Mouse (Mus musculus): ENCODE results near the gene Cd2ap. TPM values are rescaled to one million over a fixed set of nuclear protein-coding genes. Genes with fewer than 3 reads are reported as not detected.
"Not testable (repeated sequence)": the region's sequence is repeated elsewhere in the genome, so short reads cannot be mapped to it uniquely, and the experiment has no call there.

The Cd2ap gene
- polyA plus RNA-seq, 1 experiment from 2014 or later, result 10.7 TPM

DNA sequence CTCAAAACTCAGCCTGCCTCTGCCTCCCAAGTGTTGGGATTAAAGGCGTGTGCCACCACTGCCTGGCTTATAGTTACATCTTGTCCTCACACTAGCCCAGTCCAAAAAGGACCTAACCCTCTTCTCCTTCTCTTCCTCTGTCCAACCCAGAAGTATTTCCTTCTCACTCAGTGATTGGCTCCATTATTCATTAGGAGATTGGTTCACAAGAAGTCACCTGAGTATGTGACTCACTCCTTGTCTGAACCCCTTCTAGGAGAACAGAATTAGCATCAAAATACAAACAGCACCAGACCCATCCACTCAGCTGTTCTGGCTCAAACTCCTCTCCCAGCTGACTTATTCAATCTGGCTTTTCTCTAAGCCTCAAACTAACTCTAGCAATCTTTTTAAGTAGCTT is 30.0 kb upstream of the Cd2ap start:
- ATAC-seq (ENCODE audit: low FRiP score); H3K4me2 ChIP-seq; H3K27me3 ChIP-seq (ENCODE audit: control insufficient read depth, insufficient read depth, low read length); H3K4me3 ChIP-seq (ENCODE audit: low read depth, low read length); H3K4me1 ChIP-seq (ENCODE audit: control insufficient read depth, insufficient read depth, low read length); H3K36me3 ChIP-seq (ENCODE audit: control insufficient read depth, insufficient read depth, low read length); H3K9me3 ChIP-seq (ENCODE audit: control insufficient read depth, low read length); H3K27ac ChIP-seq (ENCODE audit: low read depth, low read length); H3K9ac ChIP-seq (ENCODE audit: low read length); DNase-seq (ENCODE audit: low spot score, missing footprints): not testable (repeated sequence)
- WGBS, result 88% methylated on average over 1 of the region's 1 CpGs

DNA sequence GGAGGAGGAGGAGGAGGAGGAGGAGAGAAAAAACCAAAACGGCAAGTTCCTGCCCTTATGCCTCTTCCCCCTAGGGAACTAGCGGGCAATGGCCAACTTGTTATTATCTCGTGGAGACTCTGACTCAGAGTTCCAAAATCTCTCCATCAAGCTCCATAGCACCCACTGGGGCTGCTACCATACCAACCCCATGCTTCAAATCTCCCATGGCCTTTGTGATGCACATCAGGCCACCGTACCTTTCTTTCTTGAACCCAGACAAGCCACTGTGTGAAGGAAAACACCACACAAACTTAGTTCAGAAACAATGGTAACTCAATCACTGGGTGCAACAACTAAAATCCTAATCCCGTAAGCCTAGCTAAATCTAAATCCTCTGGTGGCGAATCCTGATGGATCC is 29.5 kb upstream of the Cd2ap start:
- Histone ChIP-seq H3K4me1 (ENCODE audit: control insufficient read depth, insufficient read depth, low read length) (no peaks in the 10 kb centered on the region), H3K36me3 (ENCODE audit: control insufficient read depth, insufficient read depth, low read length) (no peaks in the 10 kb centered on the region), H3K4me2 (no peak overlapping the region), H3K4me3 (ENCODE audit: low read depth, low read length) (no peak overlapping the region), H3K27ac (ENCODE audit: low read depth, low read length) (no peak overlapping the region), H3K9me3 (ENCODE audit: control insufficient read depth, low read length) (no peaks in the 10 kb centered on the region), H3K9ac (ENCODE audit: low read length) (no peak overlapping the region), H3K27me3 (ENCODE audit: control insufficient read depth, insufficient read depth, low read length) (no peaks in the 10 kb centered on the region)
- no peak for DNase-seq (ENCODE audit: low spot score, missing footprints)
- ATAC-seq (ENCODE audit: low FRiP score), result no peak
- 85% methylated on average over 6 of the region's 6 CpGs for WGBS

DNA sequence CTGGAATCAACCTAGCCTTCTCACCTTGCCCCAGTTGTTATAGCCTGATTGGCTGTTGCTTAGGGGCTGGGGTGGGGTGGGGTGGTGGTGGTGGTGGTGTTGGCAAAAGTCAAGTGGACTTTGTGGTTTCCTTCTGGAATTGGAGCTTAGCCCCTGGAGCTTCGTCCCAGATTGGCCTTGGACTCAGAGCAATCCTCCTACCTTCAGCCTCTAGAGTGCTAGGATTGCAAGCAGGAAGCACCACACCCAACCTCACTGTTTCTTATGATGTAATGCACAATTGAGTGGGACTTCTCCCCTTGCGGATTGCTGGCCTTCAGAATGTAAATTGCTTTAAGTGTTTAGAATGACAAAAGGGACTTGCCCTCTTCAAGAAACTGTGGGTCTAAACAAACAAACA is 24.3 kb upstream of the Cd2ap start:
- Histone ChIP-seq H3K27me3 (ENCODE audit: control insufficient read depth, insufficient read depth, low read length) (no peaks in the 10 kb centered on the region), H3K9me3 (ENCODE audit: control insufficient read depth, low read length) (peaks cover 2% of the 10 kb centered on the region; the same call in 1 of the 2 replicates), H3K4me3 (ENCODE audit: low read depth, low read length) (no peak overlapping the region), H3K9ac (ENCODE audit: low read length) (no peak overlapping the region), H3K4me2 (no peak overlapping the region), H3K27ac (ENCODE audit: low read depth, low read length) (no peak overlapping the region), H3K36me3 (ENCODE audit: control insufficient read depth, insufficient read depth, low read length) (no peaks in the 10 kb centered on the region), H3K4me1 (ENCODE audit: control insufficient read depth, insufficient read depth, low read length) (no peaks in the 10 kb centered on the region)
- no peak for ATAC-seq (ENCODE audit: low FRiP score)
- whole genome bisulfite sequencing, result 83% methylated on average over 2 of the region's 2 CpGs
- DNase-seq (ENCODE audit: low spot score, missing footprints), result no peak

DNA sequence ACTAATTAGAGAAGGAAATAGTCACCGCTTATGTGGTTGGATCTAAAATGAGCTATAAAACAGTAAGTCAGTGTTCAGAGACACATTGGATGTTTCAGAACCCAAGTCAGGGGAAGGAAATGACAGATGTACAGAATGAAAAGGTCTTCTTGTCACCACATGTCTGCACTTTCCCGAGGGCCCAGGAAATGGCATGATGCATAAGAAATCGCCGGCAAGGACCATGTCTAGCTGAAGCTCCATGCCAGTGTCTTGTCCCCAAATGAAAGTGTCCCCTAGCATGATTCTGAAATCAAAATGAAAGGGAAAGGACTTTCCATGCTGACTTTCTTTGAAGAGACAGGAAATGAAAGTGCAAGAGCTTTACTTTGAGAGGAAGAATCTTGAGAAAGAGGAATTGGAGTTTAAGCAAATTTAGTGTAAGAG is 10.8 kb upstream of the Cd2ap start:
- Histone ChIP-seq H3K9me3 (ENCODE audit: control insufficient read depth, low read length) (no peaks in the 10 kb centered on the region), H3K27me3 (ENCODE audit: control insufficient read depth, insufficient read depth, low read length) (no peaks in the 10 kb centered on the region), H3K4me3 (ENCODE audit: low read depth, low read length) (no peak overlapping the region), H3K4me2 (no peak overlapping the region), H3K27ac (ENCODE audit: low read depth, low read length) (no peak overlapping the region), H3K36me3 (ENCODE audit: control insufficient read depth, insufficient read depth, low read length) (no peaks in the 10 kb centered on the region), H3K4me1 (ENCODE audit: control insufficient read depth, insufficient read depth, low read length) (no peaks in the 10 kb centered on the region), H3K9ac (ENCODE audit: low read length) (no peak overlapping the region)
- no peak for DNase-seq (ENCODE audit: low spot score, missing footprints)
- no peak for ATAC-seq (ENCODE audit: low FRiP score)
- 90% methylated on average over 4 of the region's 4 CpGs for WGBS

DNA sequence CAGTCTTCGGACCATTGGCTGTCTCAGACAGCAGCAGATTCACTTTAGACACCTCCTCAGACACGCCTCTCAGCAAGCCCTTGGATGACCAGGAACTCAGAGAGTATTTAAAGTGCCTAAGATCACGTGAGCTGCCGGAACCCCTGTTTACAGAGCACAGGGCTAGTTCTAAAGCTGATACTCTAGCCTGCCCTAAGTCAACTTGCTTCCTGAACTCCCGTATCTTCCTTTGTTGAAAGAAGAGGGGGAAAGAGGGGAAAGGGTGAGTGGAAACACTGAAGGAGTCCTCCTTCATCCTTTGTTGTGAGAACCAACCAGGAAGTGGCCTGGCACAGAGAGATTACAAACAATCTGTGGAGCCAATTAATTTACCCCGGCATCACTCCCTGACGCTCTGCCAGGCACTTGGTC is 8.6 kb upstream of the Cd2ap start:
- Histone ChIP-seq H3K27me3 (ENCODE audit: control insufficient read depth, insufficient read depth, low read length) (no peaks in the 10 kb centered on the region), H3K4me3 (ENCODE audit: low read depth, low read length) (no peak overlapping the region), H3K27ac (ENCODE audit: low read depth, low read length) (no peak overlapping the region), H3K9me3 (ENCODE audit: control insufficient read depth, low read length) (no peaks in the 10 kb centered on the region), H3K36me3 (ENCODE audit: control insufficient read depth, insufficient read depth, low read length) (no peaks in the 10 kb centered on the region), H3K4me1 (ENCODE audit: control insufficient read depth, insufficient read depth, low read length) (no peaks in the 10 kb centered on the region), H3K4me2 (no peak overlapping the region), H3K9ac (ENCODE audit: low read length) (no peak overlapping the region)
- WGBS, result 77% methylated on average over 7 of the region's 7 CpGs
- no peak for ATAC-seq (ENCODE audit: low FRiP score)
- DNase-seq (ENCODE audit: low spot score, missing footprints), result no peak

DNA sequence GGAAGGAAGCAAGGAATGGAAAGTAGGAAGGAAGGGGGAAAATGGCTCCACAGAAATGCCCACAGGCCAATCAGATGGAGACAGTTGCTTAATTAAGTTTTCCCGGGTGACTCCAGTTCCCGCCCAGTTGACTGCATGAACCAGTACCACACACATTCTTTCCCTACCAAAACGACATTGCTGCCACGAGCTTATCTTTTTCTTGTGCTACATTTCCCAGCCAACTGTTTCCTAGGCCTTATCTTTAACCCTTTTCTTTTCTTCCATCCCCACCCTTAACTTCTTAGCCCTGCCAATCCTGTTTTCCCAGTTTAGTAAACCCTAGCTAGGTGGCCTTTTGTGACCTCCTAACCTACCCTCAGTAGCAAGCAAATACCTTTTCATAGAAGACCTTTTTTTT is 7.9 kb upstream of the Cd2ap start:
- Histone ChIP-seq H3K27ac (ENCODE audit: low read depth, low read length) (no peak overlapping the region), H3K36me3 (ENCODE audit: control insufficient read depth, insufficient read depth, low read length) (no peaks in the 10 kb centered on the region), H3K4me3 (ENCODE audit: low read depth, low read length) (no peak overlapping the region), H3K4me2 (no peak overlapping the region), H3K27me3 (ENCODE audit: control insufficient read depth, insufficient read depth, low read length) (no peaks in the 10 kb centered on the region), H3K9ac (ENCODE audit: low read length) (no peak overlapping the region), H3K9me3 (ENCODE audit: control insufficient read depth, low read length) (no peaks in the 10 kb centered on the region), H3K4me1 (ENCODE audit: control insufficient read depth, insufficient read depth, low read length) (no peaks in the 10 kb centered on the region)
- WGBS, result 71% methylated on average over 4 of the region's 4 CpGs
- DNase-seq (ENCODE audit: low spot score, missing footprints), result no peak
- ATAC-seq (ENCODE audit: low FRiP score), result no peak

GRCm38 (mm10) chr17:42883769-42884168 is 7.3 kb upstream of the Cd2ap start:
- no peaks in the 10 kb centered on the region for H3K27me3 ChIP-seq (ENCODE audit: control insufficient read depth, insufficient read depth, low read length)
- H3K4me2 ChIP-seq, result no peak overlapping the region
- no peaks in the 10 kb centered on the region for H3K9me3 ChIP-seq (ENCODE audit: control insufficient read depth, low read length)
- no peak for ATAC-seq (ENCODE audit: low FRiP score)
- 89% methylated on average over 8 of the region's 8 CpGs for WGBS
- H3K4me3 ChIP-seq (ENCODE audit: low read depth, low read length), result no peak overlapping the region
- no peak overlapping the region for H3K9ac ChIP-seq (ENCODE audit: low read length)
- no peaks in the 10 kb centered on the region for H3K4me1 ChIP-seq (ENCODE audit: control insufficient read depth, insufficient read depth, low read length)
- no peaks in the 10 kb centered on the region for H3K36me3 ChIP-seq (ENCODE audit: control insufficient read depth, insufficient read depth, low read length)
- H3K27ac ChIP-seq (ENCODE audit: low read depth, low read length), result no peak overlapping the region
- no peak for DNase-seq (ENCODE audit: low spot score, missing footprints)

DNA sequence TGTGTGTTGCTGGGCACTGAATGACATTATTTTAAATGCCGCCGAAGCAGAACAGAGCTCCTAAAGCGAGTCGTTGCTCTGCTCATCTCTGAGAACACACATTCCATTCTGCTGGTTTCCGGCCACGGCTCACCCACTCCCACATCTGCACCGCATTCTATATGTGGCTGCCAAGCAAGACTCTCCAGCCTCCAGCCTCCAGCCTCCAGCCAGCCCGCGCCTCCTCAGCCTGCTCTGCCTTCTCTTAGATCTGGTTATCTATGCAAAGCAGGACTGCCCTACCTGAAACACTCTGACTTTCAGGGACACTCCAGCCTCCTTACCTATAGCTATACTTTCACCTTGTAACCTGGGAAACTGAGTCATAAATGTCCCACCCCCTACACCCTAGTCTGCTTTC is 6.8 kb upstream of the Cd2ap start:
- no peak overlapping the region for H3K4me3 ChIP-seq (ENCODE audit: low read depth, low read length)
- DNase-seq (ENCODE audit: low spot score, missing footprints), result no peak
- H3K4me1 ChIP-seq (ENCODE audit: control insufficient read depth, insufficient read depth, low read length), result no peaks in the 10 kb centered on the region
- no peaks in the 10 kb centered on the region for H3K36me3 ChIP-seq (ENCODE audit: control insufficient read depth, insufficient read depth, low read length)
- ATAC-seq (ENCODE audit: low FRiP score), result no peak
- no peak overlapping the region for H3K27ac ChIP-seq (ENCODE audit: low read depth, low read length)
- H3K9ac ChIP-seq (ENCODE audit: low read length), result no peak overlapping the region
- no peaks in the 10 kb centered on the region for H3K9me3 ChIP-seq (ENCODE audit: control insufficient read depth, low read length)
- 79% methylated on average over 9 of the region's 9 CpGs for WGBS
- H3K4me2 ChIP-seq, result no peak overlapping the region
- H3K27me3 ChIP-seq (ENCODE audit: control insufficient read depth, insufficient read depth, low read length), result no peaks in the 10 kb centered on the region

- no peak for DNase-seq (ENCODE audit: low spot score, missing footprints)
- no peak overlapping the region for H3K9ac ChIP-seq (ENCODE audit: low read length)
- ATAC-seq (ENCODE audit: low FRiP score), result no peak
- H3K4me3 ChIP-seq (ENCODE audit: low read depth, low read length), result no peak overlapping the region
- no peaks in the 10 kb centered on the region for H3K4me1 ChIP-seq (ENCODE audit: control insufficient read depth, insufficient read depth, low read length)
- no peaks in the 10 kb centered on the region for H3K36me3 ChIP-seq (ENCODE audit: control insufficient read depth, insufficient read depth, low read length)
- H3K4me2 ChIP-seq, result no peak overlapping the region
- H3K27me3 ChIP-seq (ENCODE audit: control insufficient read depth, insufficient read depth, low read length), result no peaks in the 10 kb centered on the region
- H3K9me3 ChIP-seq (ENCODE audit: control insufficient read depth, low read length), result no peaks in the 10 kb centered on the region
- H3K27ac ChIP-seq (ENCODE audit: low read depth, low read length), result no peak overlapping the region
- WGBS, result 74% methylated on average over 1 of the region's 1 CpGs
Measured at GRCm38 (mm10) chr17:42882873-42883272, 6.4 kb upstream of the Cd2ap start.

Data from midbrain, embryonic 11.5 days (tissue).